12 mouse cellular contexts compared by ENCODE assay signal in genomic region chrX:78434357-78434756, GRCm38 (mm10).
DNase-seq lines count a peak whose midpoint lies in the region; ATAC-seq and TF ChIP-seq lines count a peak whose summit lies in the region.
"Had no signal": no experiment of that assay in that cellular context is flagged by ENCODE, and none has a peak within 500 bp of the region (broad histone marks: within the 10 kb centered on the region; RNA-seq: fewer than 3 reads in every experiment).

No protein-coding gene starts in this region.

- 76% methylated on average over 6 of the region's 6 CpGs for WGBS in heart, embryonic 12.5 days
- 66% methylated on average over 6 of the region's 6 CpGs for WGBS in midbrain, postnatal 0 days
- WGBS in midbrain, embryonic 14.5 days, result 78% methylated on average over 6 of the region's 6 CpGs

- DNase-seq in cerebellum, postnatal 10 days, result peak; percentile 76 to 78
- DNase-seq in cerebellum, adult 9-11 months, result no peak
- DNase-seq in heart, adult 9 months (ENCODE audit: low spot score in 2 of 2), result peak; percentile 2 to 6
- DNase-seq in midbrain, postnatal 0 days (ENCODE audit: low spot score), result peak; percentile 64
- DNase-seq in midbrain, embryonic 14.5 days, result no peak
- peak; percentile 6 for DNase-seq in layer of hippocampus, adult 9-11 months
- DNase-seq in embryo, embryonic 10 days (ENCODE audit: low spot score), result no peak
- DNase-seq: kidney, adult 11 months; liver; liver, postnatal 0 days had no signal

- no peaks in the 10 kb centered on the region for H3K4me1 ChIP-seq in heart, embryonic 12.5 days (replicated peaks)
- no peaks in the 10 kb centered on the region for H3K4me1 ChIP-seq in midbrain, postnatal 0 days (ENCODE audit: insufficient read depth, low read length)
- H3K4me1 ChIP-seq in midbrain, embryonic 14.5 days (ENCODE audit: control insufficient read depth, insufficient read depth, low read length), result no peaks in the 10 kb centered on the region

- H3K27me3 ChIP-seq in heart, embryonic 12.5 days (replicated peaks), result no peaks in the 10 kb centered on the region
- no peaks in the 10 kb centered on the region for H3K27me3 ChIP-seq in midbrain, postnatal 0 days (ENCODE audit: insufficient read depth, low read length)
- H3K27me3 ChIP-seq in midbrain, embryonic 14.5 days (ENCODE audit: control insufficient read depth, insufficient read depth, low read length), result no peaks in the 10 kb centered on the region

- ATAC-seq in heart, embryonic 12.5 days (ENCODE audit: insufficient number of reproducible peaks, low FRiP score), result no peak
- no peak for ATAC-seq in midbrain, postnatal 0 days (ENCODE audit: low FRiP score)
- no peak for ATAC-seq in midbrain, embryonic 14.5 days (ENCODE audit: low FRiP score, low TSS enrichment)
- ATAC-seq: liver, postnatal 0 days had no signal

- no peak overlapping the region for H3K9ac ChIP-seq in heart, embryonic 12.5 days
- no peak overlapping the region for H3K9ac ChIP-seq in midbrain, postnatal 0 days (replicated peaks; ENCODE audit: low read length, poor library complexity, severe bottlenecking)
- no peak overlapping the region for H3K9ac ChIP-seq in midbrain, embryonic 14.5 days (replicated peaks; ENCODE audit: low read length)
- H3K9ac ChIP-seq: liver, postnatal 0 days had no signal

- no peaks in the 10 kb centered on the region for H3K36me3 ChIP-seq in heart, embryonic 12.5 days
- H3K36me3 ChIP-seq in midbrain, postnatal 0 days (ENCODE audit: insufficient read depth, low read length), result no peaks in the 10 kb centered on the region
- no peaks in the 10 kb centered on the region for H3K36me3 ChIP-seq in midbrain, embryonic 14.5 days (ENCODE audit: control insufficient read depth, insufficient read depth, low read length)

- no peaks in the 10 kb centered on the region for H3K9me3 ChIP-seq in heart, embryonic 12.5 days (replicated peaks)
- H3K9me3 ChIP-seq in midbrain, postnatal 0 days (ENCODE audit: low read length), result no peaks in the 10 kb centered on the region
- H3K9me3 ChIP-seq in midbrain, embryonic 14.5 days (ENCODE audit: control insufficient read depth, low read length), result no peaks in the 10 kb centered on the region

- H3K27ac ChIP-seq in heart, embryonic 12.5 days (ENCODE audit: poor library complexity, severe bottlenecking), result no peak overlapping the region
- no peak overlapping the region for H3K27ac ChIP-seq in midbrain, postnatal 0 days (ENCODE audit: low read depth, low read length)
- H3K27ac ChIP-seq in midbrain, embryonic 14.5 days (replicated peaks; ENCODE audit: low read depth, low read length), result no peak overlapping the region
- H3K27ac ChIP-seq: kidney, postnatal 0 days had no signal

- no peak for TF ChIP-seq CTCF in midbrain, postnatal 0 days (IDR thresholded peaks at IDR 0.05)

- H3K4me2 ChIP-seq in heart, embryonic 12.5 days, result no peak overlapping the region
- no peak overlapping the region for H3K4me2 ChIP-seq in midbrain, postnatal 0 days (ENCODE audit: low read depth, low read length, poor library complexity, severe bottlenecking)
- no peak overlapping the region for H3K4me2 ChIP-seq in midbrain, embryonic 14.5 days (ENCODE audit: low read length)

- no peak overlapping the region for H3K4me3 ChIP-seq in heart, embryonic 12.5 days
- H3K4me3 ChIP-seq in midbrain, postnatal 0 days (ENCODE audit: low read depth, low read length), result no peak overlapping the region
- no peak overlapping the region for H3K4me3 ChIP-seq in midbrain, embryonic 14.5 days (replicated peaks; ENCODE audit: low read depth, low read length)

Comparison
In these comparisons a context has a peak if more than half of its experiments do, and no peak if none do; other contexts are left out.
1. DNase-seq: peak in cerebellum, postnatal 10 days (2 of 2), heart, adult 9 months (2 of 2), midbrain, postnatal 0 days (single experiment) and layer of hippocampus, adult 9-11 months (single experiment); none in cerebellum, adult 9-11 months (single experiment), midbrain, embryonic 14.5 days (single experiment) and embryo, embryonic 10 days (single experiment).